Comparison of ENCODE assay signal across 8 mouse cellular contexts in the genomic region with DNA sequence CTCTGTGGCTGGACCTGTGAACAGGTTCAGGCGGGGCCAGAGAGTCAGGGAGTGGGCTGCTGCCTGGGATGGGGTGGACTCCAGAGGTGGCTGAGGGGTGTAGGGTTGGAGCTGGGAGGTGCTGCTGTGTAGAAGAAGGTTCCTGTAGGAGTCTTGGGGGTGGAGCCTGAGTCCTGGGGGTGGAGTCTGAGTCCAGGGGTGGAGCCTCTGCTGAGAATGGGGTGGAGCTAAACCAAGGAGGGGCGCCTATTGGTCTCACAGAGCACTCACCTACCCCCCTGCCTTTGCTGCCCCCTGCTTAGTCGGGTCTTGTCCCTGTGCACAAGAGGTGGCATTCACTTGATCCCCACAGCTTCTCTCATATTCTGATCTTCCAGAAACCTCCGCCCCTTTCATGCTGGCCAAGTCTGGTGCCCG. TPM values are rescaled to one million over a fixed set of nuclear protein-coding genes. Genes with fewer than 3 reads are reported as not detected.
DNase-seq lines count a peak whose midpoint lies in the region; ATAC-seq and TF ChIP-seq lines count a peak whose summit lies in the region.

No protein-coding gene starts in this region.

- 61% methylated on average over 5 of the region's 5 CpGs for WGBS in heart, postnatal 0 days
- WGBS in limb, embryonic 10.5 days, result 61% methylated on average over 5 of the region's 5 CpGs
- WGBS in midbrain, embryonic 11.5 days, result 53% methylated on average over 5 of the region's 5 CpGs

- DNase-seq in urinary bladder, postnatal 36 days (ENCODE audit: low spot score in 2 of 2), result peak; percentile 47 to 52
- no peak for DNase-seq in urinary bladder, adult 2 months (ENCODE audit: low spot score)
- DNase-seq in cerebellum, postnatal 10 days, result peak; percentile 61 to 68
- no peak for DNase-seq in heart, postnatal 0 days (ENCODE audit: low spot score)
- no peak for DNase-seq in limb, embryonic 10.5 days (ENCODE audit: low spot score)
- DNase-seq in midbrain, embryonic 11.5 days (ENCODE audit: low spot score, missing footprints), result peak; percentile 90
- peak; percentile 49 to 60 for DNase-seq in thymus, postnatal 36 days

- H3K27me3 ChIP-seq in heart, postnatal 0 days (ENCODE audit: control insufficient read depth, insufficient read depth, low read length), result 0 out of 2 replicates have a peak, but pooled peaks cover 4% of the 10 kb centered on the region
- no peaks in the 10 kb centered on the region for H3K27me3 ChIP-seq in limb, embryonic 10.5 days (ENCODE audit: low read depth, poor library complexity, severe bottlenecking)
- no peaks in the 10 kb centered on the region for H3K27me3 ChIP-seq in midbrain, embryonic 11.5 days (ENCODE audit: control insufficient read depth, insufficient read depth, low read length)

- H3K4me3 ChIP-seq in heart, postnatal 0 days (ENCODE audit: low read depth, low read length), result no peak overlapping the region
- no peak overlapping the region for H3K4me3 ChIP-seq in limb, embryonic 10.5 days
- no peak overlapping the region for H3K4me3 ChIP-seq in midbrain, embryonic 11.5 days (ENCODE audit: low read depth, low read length)

- no peaks in the 10 kb centered on the region for H3K9me3 ChIP-seq in heart, postnatal 0 days (replicated peaks; ENCODE audit: control insufficient read depth, low read length)
- H3K9me3 ChIP-seq in limb, embryonic 10.5 days (replicated peaks), result no peaks in the 10 kb centered on the region
- no peaks in the 10 kb centered on the region for H3K9me3 ChIP-seq in midbrain, embryonic 11.5 days (ENCODE audit: control insufficient read depth, low read length)

- H3K4me2 ChIP-seq in heart, postnatal 0 days (ENCODE audit: low read depth, low read length), result 0 out of 2 replicates have a peak overlapping the region, but pooled peaks have one; percentile 19
- no peak overlapping the region for H3K4me2 ChIP-seq in midbrain, embryonic 11.5 days

- TF ChIP-seq EP300 in heart, postnatal 0 days (IDR thresholded peaks at IDR 0.05; ENCODE audit: low read depth), result no peak

- no peak overlapping the region for H3K27ac ChIP-seq in heart, postnatal 0 days (ENCODE audit: low read depth)
- H3K27ac ChIP-seq in limb, embryonic 10.5 days, result 0 out of 2 replicates have a peak overlapping the region, but pooled peaks have one; percentile 10
- H3K27ac ChIP-seq in midbrain, embryonic 11.5 days (ENCODE audit: low read depth, low read length), result no peak overlapping the region

- no peak for TF ChIP-seq CTCF in heart, postnatal 0 days (IDR thresholded peaks at IDR 0.05; ENCODE audit: low read depth)

- ATAC-seq in heart, postnatal 0 days (ENCODE audit: insufficient read depth, low read depth), result peak; percentile 34
- ATAC-seq in midbrain, embryonic 11.5 days (ENCODE audit: low FRiP score), result peak; percentile 67
- ATAC-seq in monocyte, adult 5-6 weeks (replicated peaks; ENCODE audit: insufficient number of reproducible peaks, low FRiP score, low TSS enrichment, poor library complexity, severe bottlenecking), result no peak

- no peak overlapping the region for H3K9ac ChIP-seq in heart, postnatal 0 days (replicated peaks; ENCODE audit: low read depth, low read length)
- H3K9ac ChIP-seq in midbrain, embryonic 11.5 days (ENCODE audit: low read length), result no peak overlapping the region

- H3K36me3 ChIP-seq in heart, postnatal 0 days (replicated peaks; ENCODE audit: control insufficient read depth, insufficient read depth, low read length), result no peaks in the 10 kb centered on the region
- no peaks in the 10 kb centered on the region for H3K36me3 ChIP-seq in limb, embryonic 10.5 days
- no peaks in the 10 kb centered on the region for H3K36me3 ChIP-seq in midbrain, embryonic 11.5 days (ENCODE audit: control insufficient read depth, insufficient read depth, low read length)

- no peaks in the 10 kb centered on the region for H3K4me1 ChIP-seq in heart, postnatal 0 days (ENCODE audit: control insufficient read depth, insufficient read depth)
- peaks cover 49% of the 10 kb centered on the region for H3K4me1 ChIP-seq in limb, embryonic 10.5 days
- H3K4me1 ChIP-seq in midbrain, embryonic 11.5 days (ENCODE audit: control insufficient read depth, insufficient read depth, low read length), result peaks cover 3% of the 10 kb centered on the region; the same call in 1 of the 2 replicates

RNA-seq across cellular contexts. Expression of a gene that starts 31.9 kb away (rescaled TPM):
- 14.6 and 20.5 TPM in 2 replicates for polyA plus RNA-seq in urinary bladder, adult 2 months (2012; rRNA removed)
- 3.5 and 6.7 TPM in 2 replicates for total RNA-seq in heart, postnatal 0 days (2014; rRNA removed; ENCODE audit: low replicate concordance)
- polyA plus RNA-seq in heart, postnatal 0 days (2015; fragmentation: Nextera tagmentation; extraction: Ambion mirVana), result 2.5 and 2.7 TPM in 2 replicates
- 3.6 and 3.9 TPM in 2 replicates for polyA plus RNA-seq in limb, embryonic 10.5 days (2016; fragmentation: Nextera tagmentation; extraction: Ambion mirVana)
- 3.0 and 3.1 TPM in 2 replicates for polyA plus RNA-seq in midbrain, embryonic 11.5 days (2014; fragmentation: Nextera tagmentation; extraction: Ambion mirVana)
- total RNA-seq in monocyte, adult 5-6 weeks (2017), result 126 to 169 TPM (median 150 TPM) in 3 replicates

RNA-seq across cellular contexts. Expression of a gene that starts 48.8 kb away (rescaled TPM):
- polyA plus RNA-seq in urinary bladder, adult 2 months (2012; rRNA removed), result 81.4 and 89.1 TPM in 2 replicates
- 71.0 and 78.3 TPM in 2 replicates for total RNA-seq in heart, postnatal 0 days (2014; rRNA removed; ENCODE audit: low replicate concordance)
- 75.1 and 77.2 TPM in 2 replicates for polyA plus RNA-seq in heart, postnatal 0 days (2015; fragmentation: Nextera tagmentation; extraction: Ambion mirVana)
- 76.2 and 76.4 TPM in 2 replicates for polyA plus RNA-seq in limb, embryonic 10.5 days (2016; fragmentation: Nextera tagmentation; extraction: Ambion mirVana)
- 72.9 and 75.0 TPM in 2 replicates for polyA plus RNA-seq in midbrain, embryonic 11.5 days (2014; fragmentation: Nextera tagmentation; extraction: Ambion mirVana)
- 35.9 to 41.6 TPM (median 36.0 TPM) in 3 replicates for total RNA-seq in monocyte, adult 5-6 weeks (2017)

Comparison
In these comparisons a context has a peak if more than half of its experiments do, and no peak if none do; other contexts are left out.
1. DNase-seq: peak in urinary bladder, postnatal 36 days (2 of 2), cerebellum, postnatal 10 days (2 of 2), midbrain, embryonic 11.5 days (single experiment) and thymus, postnatal 36 days (2 of 2); none in urinary bladder, adult 2 months (single experiment), heart, postnatal 0 days (single experiment) and limb, embryonic 10.5 days (single experiment).